Mouse (Mus musculus) stomach, embryonic 15.5 days (tissue): ENCODE data around the gene Map2k5. TPM values are rescaled to one million over a fixed set of nuclear protein-coding genes. Genes with fewer than 3 reads are reported as not detected.

Experiments
- ATAC-seq: fragments of 200-750 bp; cut with Nextera tagmentation; 2 replicates; pipeline ENCODE4 v1.8.0; 2017; ENCODE audit warnings: low read depth, moderate number of reproducible peaks, moderate TSS enrichment; ENCODE audit not compliant: insufficient read depth, low FRiP score
- H3K27ac ChIP-seq: fragments of 300-500 bp; sonication (generic); 2 replicates; pipeline ENCODE4 v1.5.1; 2015; ENCODE audit warnings: mild to moderate bottlenecking, inconsistent platforms
- H3K27me3 ChIP-seq: fragments of 300-500 bp; sonication (generic); replicated peaks from 2 replicates; pipeline ENCODE4 v1.6.1; 2015; ENCODE audit warnings: inconsistent platforms
- H3K36me3 ChIP-seq: fragments of 300-500 bp; sonication (generic); 2 replicates; pipeline ENCODE4 v1.6.1; 2015; ENCODE audit warnings: inconsistent platforms
- H3K4me1 ChIP-seq: fragments of 300-500 bp; sonication (generic); 2 replicates; pipeline ENCODE4 v1.6.1; 2015; ENCODE audit warnings: inconsistent platforms
- H3K4me2 ChIP-seq: fragments of 300-500 bp; sonication (generic); 2 replicates; pipeline ENCODE4 v1.6.1; 2015; ENCODE audit warnings: mild to moderate bottlenecking, inconsistent platforms
- H3K4me3 ChIP-seq: fragments of 300-500 bp; sonication (generic); replicated peaks from 2 replicates; pipeline ENCODE4 v1.5.1; 2015; ENCODE audit warnings: inconsistent platforms
- H3K9ac ChIP-seq: fragments of 300-500 bp; sonication (generic); 2 replicates; pipeline ENCODE4 v1.6.1; 2015; ENCODE audit warnings: inconsistent platforms
- H3K9me3 ChIP-seq: fragments of 300-500 bp; sonication (generic); 2 replicates; pipeline ENCODE4 v1.6.1; 2016; ENCODE audit warnings: inconsistent platforms
- WGBS: fragments of 180-500 bp; shearing (Covaris S2); methylation state at CpG from one replicate; pipeline ENCODE4 v1.1.7; 2015; 5-methylcytosine and 5-hydroxymethylcytosine counted together
- polyA plus RNA-seq: library from polyadenylated mRNA; unstranded; fragments of >200 nt; fragmentation: Nextera tagmentation; extraction: Ambion mirVana; gene quantifications from 2 replicates; pipeline ENCODE4 v1.2.1, GENCODE M21; 2015

The Map2k5 gene
- polyA plus RNA-seq, 1 experiment from 2014 or later: 26.1 TPM

DNA sequence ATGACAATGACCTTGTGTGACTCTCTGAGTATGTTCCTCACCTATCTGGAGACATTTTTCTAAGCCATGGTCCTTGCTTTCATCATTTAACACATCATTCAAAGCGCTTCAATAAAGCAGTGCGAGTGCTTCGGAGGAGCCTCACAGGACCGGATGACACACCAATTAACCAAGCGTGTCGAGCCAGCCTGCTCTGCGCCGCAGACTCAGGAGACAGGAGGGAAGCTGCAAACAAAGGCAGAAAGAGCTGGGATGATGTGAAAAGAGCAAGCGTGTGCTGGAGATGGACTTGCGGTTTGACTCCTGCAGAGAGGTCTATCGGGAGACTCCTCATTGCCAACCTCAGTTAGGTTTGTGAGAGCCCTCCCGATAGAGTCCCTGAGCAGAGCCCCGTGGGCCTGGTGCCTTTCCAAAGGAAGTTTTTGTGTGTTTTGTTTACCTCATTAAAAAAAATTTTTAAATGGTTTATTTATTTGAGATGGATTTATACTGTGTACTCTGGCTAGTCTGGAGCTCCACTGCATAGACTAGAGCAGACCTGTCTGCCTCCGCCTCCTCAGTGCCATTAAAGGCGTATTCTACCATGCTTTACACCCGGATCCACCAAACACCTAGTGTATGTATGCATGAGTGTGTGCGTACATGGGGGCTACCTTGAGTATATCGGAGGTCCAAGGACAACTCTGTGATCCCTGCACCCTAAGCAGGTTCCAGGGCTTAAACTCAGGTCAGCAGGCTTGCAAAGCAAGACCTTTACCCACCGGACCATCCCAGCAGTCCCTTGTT, 126.7 kb downstream of the Map2k5 start:
- Histone ChIP-seq H3K9me3 (no peaks in the 10 kb centered on the region), H3K9ac (no peak overlapping the region), H3K27ac (no peak overlapping the region), H3K4me2 (no peak overlapping the region), H3K27me3 (no peaks in the 10 kb centered on the region), H3K4me1 (no peaks in the 10 kb centered on the region), H3K36me3 (no peaks in the 10 kb centered on the region), H3K4me3 (no peak overlapping the region)
- 85% methylated on average over 19 of the region's 19 CpGs for WGBS
- no peak for ATAC-seq

GRCm38 (mm10) chr9:63248095-63248787, 129.5 kb downstream of the Map2k5 start:
- Histone ChIP-seq H3K4me3 (no peak overlapping the region), H3K9ac (no peak overlapping the region), H3K9me3 (no peaks in the 10 kb centered on the region), H3K27ac (no peak overlapping the region), H3K27me3 (no peaks in the 10 kb centered on the region), H3K4me1 (no peaks in the 10 kb centered on the region), H3K36me3 (no peaks in the 10 kb centered on the region), H3K4me2 (no peak overlapping the region)
- no peak for ATAC-seq

- Histone ChIP-seq H3K4me1 (no peaks in the 10 kb centered on the region), H3K9me3 (no peaks in the 10 kb centered on the region), H3K27me3 (no peaks in the 10 kb centered on the region), H3K36me3 (no peaks in the 10 kb centered on the region), H3K4me2 (no peak overlapping the region), H3K9ac (no peak overlapping the region), H3K4me3 (no peak overlapping the region), H3K27ac (no peak overlapping the region)
- WGBS: 58% methylated on average over 5 of the region's 5 CpGs
- no peak for ATAC-seq
These were observed 131.0 kb downstream of the Map2k5 start for GRCm38 (mm10) chr9:63246568-63247169.

DNA sequence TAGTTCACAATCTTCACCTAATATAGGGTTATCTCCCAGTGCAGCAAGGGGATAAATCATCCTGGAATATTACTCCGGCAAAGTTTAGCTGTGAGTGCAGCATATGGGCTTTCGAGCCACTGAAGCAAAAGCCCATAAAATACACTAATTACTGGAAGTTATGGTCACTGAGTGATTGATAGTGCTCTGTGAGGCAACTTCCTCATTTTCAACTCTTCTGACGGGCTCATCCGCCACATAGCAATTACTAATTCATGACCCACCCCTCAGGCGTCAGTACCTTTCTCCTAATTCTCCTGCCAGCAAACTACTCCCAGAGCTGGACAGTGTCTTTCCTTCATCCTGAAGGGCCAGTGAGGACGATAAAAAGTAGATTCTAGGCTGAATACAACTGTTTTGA, 135.7 kb downstream of the Map2k5 start:
- Histone ChIP-seq H3K36me3 (no peaks in the 10 kb centered on the region), H3K27ac (no peak overlapping the region), H3K27me3 (no peaks in the 10 kb centered on the region), H3K9me3 (no peaks in the 10 kb centered on the region), H3K4me3 (no peak overlapping the region), H3K4me2 (no peak overlapping the region), H3K9ac (no peak overlapping the region), H3K4me1 (no peaks in the 10 kb centered on the region)
- ATAC-seq: no peak
- WGBS: 66% methylated on average over 6 of the region's 6 CpGs

- no peaks in the 10 kb centered on the region for H3K36me3 ChIP-seq
- H3K9ac ChIP-seq: no peak overlapping the region
- 61% methylated on average over 8 of the region's 8 CpGs for WGBS
- no peaks in the 10 kb centered on the region for H3K27me3 ChIP-seq
- H3K27ac ChIP-seq: no peak overlapping the region
- no peak overlapping the region for H3K4me3 ChIP-seq
- H3K4me2 ChIP-seq: no peak overlapping the region
- ATAC-seq: no peak
- H3K4me1 ChIP-seq: no peaks in the 10 kb centered on the region
- no peaks in the 10 kb centered on the region for H3K9me3 ChIP-seq
These were observed 136.5 kb downstream of the Map2k5 start for GRCm38 (mm10) chr9:63241241-63241640.

- 76% methylated on average over 5 of the region's 5 CpGs for WGBS
- no peak overlapping the region for H3K9ac ChIP-seq
- no peak overlapping the region for H3K27ac ChIP-seq
- no peak overlapping the region for H3K4me2 ChIP-seq
- no peaks in the 10 kb centered on the region for H3K27me3 ChIP-seq
- H3K9me3 ChIP-seq: no peaks in the 10 kb centered on the region
- H3K4me3 ChIP-seq: no peak overlapping the region
- ATAC-seq: no peak
- 0 out of 2 replicates have a peak, but pooled peaks cover 3% of the 10 kb centered on the region for H3K4me1 ChIP-seq
- no peaks in the 10 kb centered on the region for H3K36me3 ChIP-seq
These were observed 143.3 kb downstream of the Map2k5 start for GRCm38 (mm10) chr9:63234356-63234755.

- H3K4me1 ChIP-seq: 0 out of 2 replicates have a peak, but pooled peaks cover 3% of the 10 kb centered on the region
- H3K9me3 ChIP-seq: no peaks in the 10 kb centered on the region
- H3K36me3 ChIP-seq: no peaks in the 10 kb centered on the region
- H3K9ac ChIP-seq: no peak overlapping the region
- H3K27me3 ChIP-seq: no peaks in the 10 kb centered on the region
- no peak overlapping the region for H3K27ac ChIP-seq
- no peak for ATAC-seq
- H3K4me2 ChIP-seq: no peak overlapping the region
- WGBS: 51% methylated on average over 15 of the region's 15 CpGs
- H3K4me3 ChIP-seq: no peak overlapping the region
These were observed 147.4 kb downstream of the Map2k5 start for GRCm38 (mm10) chr9:63230289-63230688.

DNA sequence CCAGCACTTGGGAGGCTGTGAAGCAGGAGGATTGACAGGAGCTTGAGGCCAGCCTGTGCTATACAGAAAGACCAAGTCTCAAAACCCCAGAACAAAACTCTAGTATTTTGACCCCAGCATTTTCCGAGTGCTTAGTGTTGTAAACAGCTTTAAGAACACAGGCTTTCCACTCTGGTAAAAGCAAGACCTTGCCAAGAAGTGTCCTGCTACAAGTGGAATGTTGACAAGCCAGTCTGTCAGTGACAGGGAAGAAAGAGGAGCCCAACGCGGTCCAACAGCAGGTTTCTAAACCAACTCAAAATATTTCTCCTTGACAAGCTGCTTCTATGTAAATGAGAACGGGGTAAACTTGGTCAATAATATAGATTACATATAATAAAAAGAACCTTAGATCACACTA, 148.6 kb downstream of the Map2k5 start:
- Histone ChIP-seq H3K27ac (no peak overlapping the region), H3K4me2 (no peak overlapping the region), H3K9me3 (no peaks in the 10 kb centered on the region), H3K4me3 (no peak overlapping the region), H3K27me3 (no peaks in the 10 kb centered on the region), H3K36me3 (no peaks in the 10 kb centered on the region), H3K9ac (no peak overlapping the region), H3K4me1 (0 out of 2 replicates have a peak, but pooled peaks cover 3% of the 10 kb centered on the region)
- WGBS: 53% methylated on average over 4 of the region's 4 CpGs
- no peak for ATAC-seq

DNA sequence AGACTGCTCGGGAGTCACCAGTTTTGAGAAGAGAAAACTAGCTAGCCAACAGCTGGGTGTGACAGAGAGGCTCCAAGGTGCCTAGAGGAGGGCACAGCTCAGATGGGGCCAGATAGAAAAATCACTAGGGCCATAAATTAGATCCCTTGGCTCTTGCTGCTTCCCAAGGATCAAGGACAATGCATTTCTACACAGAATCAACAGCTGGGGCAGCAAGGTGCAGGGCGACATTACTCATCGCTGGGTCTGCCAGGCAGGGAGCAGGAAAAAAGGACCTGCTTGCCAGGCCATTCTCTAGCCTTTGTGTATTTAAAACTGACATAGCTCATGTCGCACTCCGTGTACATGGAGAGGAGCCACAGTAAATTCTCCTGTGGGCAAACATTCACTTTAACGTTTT, 155.5 kb downstream of the Map2k5 start:
- no peak for ATAC-seq
- Histone ChIP-seq H3K9me3 (no peaks in the 10 kb centered on the region), H3K4me1 (no peaks in the 10 kb centered on the region; the same call in 1 of the 2 replicates), H3K4me2 (no peak overlapping the region), H3K9ac (no peak overlapping the region), H3K36me3 (no peaks in the 10 kb centered on the region), H3K27me3 (no peaks in the 10 kb centered on the region), H3K27ac (no peak overlapping the region), H3K4me3 (no peak overlapping the region)
- 48% methylated on average over 6 of the region's 6 CpGs for WGBS

GRCm38 (mm10) chr9:63219851-63220250, 157.9 kb downstream of the Map2k5 start:
- Histone ChIP-seq H3K36me3 (no peaks in the 10 kb centered on the region), H3K9ac (no peak overlapping the region), H3K4me2 (no peak overlapping the region), H3K4me1 (no peaks in the 10 kb centered on the region; the same call in 1 of the 2 replicates), H3K27me3 (no peaks in the 10 kb centered on the region), H3K9me3 (no peaks in the 10 kb centered on the region), H3K4me3 (no peak overlapping the region), H3K27ac (no peak overlapping the region)
- WGBS: 53% methylated on average over 7 of the region's 7 CpGs
- ATAC-seq: no peak

GRCm38 (mm10) chr9:63215031-63215430, 162.7 kb downstream of the Map2k5 start:
- no peak for ATAC-seq
- 89% methylated on average over 2 of the region's 2 CpGs for WGBS
- H3K36me3 ChIP-seq: no peaks in the 10 kb centered on the region; the same call in 1 of the 2 replicates

DNA sequence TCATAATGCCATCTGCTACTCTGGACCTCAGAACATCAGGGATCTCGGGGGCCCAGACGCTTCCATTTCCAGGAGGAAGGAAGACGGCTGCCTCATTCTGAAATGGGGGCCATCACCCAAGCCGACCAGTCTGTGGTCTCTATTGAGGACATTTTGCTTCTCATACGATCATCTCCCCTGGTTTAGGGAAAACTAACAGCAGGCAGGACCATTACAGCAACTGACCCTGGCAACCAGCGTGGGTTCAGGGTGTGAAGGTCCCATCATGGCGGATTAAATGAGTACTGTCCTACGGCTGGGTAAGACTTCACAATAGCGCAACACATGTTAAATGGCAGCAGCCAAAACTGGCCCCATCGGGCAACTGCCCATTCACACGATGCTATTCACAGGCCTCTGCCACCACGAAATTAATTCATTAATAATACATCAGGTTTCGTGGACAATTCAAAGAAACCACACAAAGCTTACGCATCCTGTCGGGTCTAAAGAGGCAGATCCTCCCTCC, 170.9 kb downstream of the Map2k5 start:
- Histone ChIP-seq H3K27me3 (no peaks in the 10 kb centered on the region), H3K36me3 (no peaks in the 10 kb centered on the region), H3K9ac (no peak overlapping the region), H3K4me3 (no peak overlapping the region), H3K9me3 (no peaks in the 10 kb centered on the region), H3K4me1 (no peaks in the 10 kb centered on the region), H3K27ac (no peak overlapping the region), H3K4me2 (no peak overlapping the region)
- ATAC-seq: no peak
- WGBS: 89% methylated on average over 15 of the region's 15 CpGs

More at GRCm38 (mm10) chr9:63215031-63215430, 162.7 kb downstream of the Map2k5 start:
- no peaks in the 10 kb centered on the region for H3K27me3 ChIP-seq
- H3K4me3 ChIP-seq: no peak overlapping the region
- H3K4me1 ChIP-seq: no peaks in the 10 kb centered on the region
- H3K4me2 ChIP-seq: no peak overlapping the region
- H3K9ac ChIP-seq: no peak overlapping the region
- no peaks in the 10 kb centered on the region for H3K9me3 ChIP-seq
- H3K27ac ChIP-seq: no peak overlapping the region
